Mouse (Mus musculus): ENCODE results near the gene Pigw. TPM values are rescaled to one million over a fixed set of nuclear protein-coding genes. Genes with fewer than 3 reads are reported as not detected.
"Not testable (repeated sequence)": the region's sequence is repeated elsewhere in the genome, so short reads cannot be mapped to it uniquely, and the experiment has no call there.

The Pigw gene
- total RNA-seq, 2 experiments from 2014 or later: 7.1 to 7.9 TPM

GRCm38 (mm10) chr11:84882346-84882745 is 2.3 kb upstream of the Pigw start:
- intact Hi-C loops (cut with DNase I): no loop called here
- no peak for DNase-seq (ENCODE audit: low spot score in 2 of 2)

GRCm38 (mm10) chr11:84880971-84881370 is 886 bp upstream of the Pigw start:
- no peak for DNase-seq (ENCODE audit: low spot score in 2 of 2)
- intact Hi-C loops (cut with DNase I): loop anchor here (2.0 kb wide), 1 partner anchor 36 kb away; the partner anchor contains the start of gene Znhit3

- peak in 1 of 2 experiments; percentile 29 for DNase-seq (ENCODE audit: low spot score in 2 of 2)
- intact Hi-C loops (cut with DNase I): loop anchor here (2.0 kb wide), 1 partner anchor 36 kb away; the partner anchor contains the start of gene Znhit3
Observed at GRCm38 (mm10) chr11:84880465-84880961, 428 bp upstream of the Pigw start.

- no peak for DNase-seq (ENCODE audit: low spot score in 2 of 2)
- intact Hi-C loops (cut with DNase I): no loop called here
Observed at GRCm38 (mm10) chr11:84879007-84879771, 896 bp downstream of the Pigw start.

DNA sequence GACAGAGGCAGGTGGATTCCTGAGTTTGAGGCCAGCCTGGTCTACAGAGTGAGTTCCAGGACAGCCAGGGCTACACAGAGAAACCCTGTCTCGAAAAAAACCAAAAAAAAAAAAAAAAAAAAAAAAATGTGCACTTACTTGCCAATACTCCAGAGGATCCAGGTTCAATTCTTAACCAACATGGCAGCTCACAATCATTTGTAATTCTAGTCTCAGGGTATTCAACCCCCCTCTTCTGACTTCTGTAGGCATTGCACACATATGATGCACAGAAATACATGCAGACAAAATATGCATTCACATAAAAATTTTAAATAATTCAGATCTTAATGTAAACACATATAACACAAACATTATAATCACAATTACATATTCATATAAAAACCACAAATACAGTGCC is 4.1 kb downstream of the Pigw start:
- DNase-seq (ENCODE audit: low spot score in 2 of 2); intact Hi-C loops (cut with DNase I): not testable (repeated sequence)

DNA sequence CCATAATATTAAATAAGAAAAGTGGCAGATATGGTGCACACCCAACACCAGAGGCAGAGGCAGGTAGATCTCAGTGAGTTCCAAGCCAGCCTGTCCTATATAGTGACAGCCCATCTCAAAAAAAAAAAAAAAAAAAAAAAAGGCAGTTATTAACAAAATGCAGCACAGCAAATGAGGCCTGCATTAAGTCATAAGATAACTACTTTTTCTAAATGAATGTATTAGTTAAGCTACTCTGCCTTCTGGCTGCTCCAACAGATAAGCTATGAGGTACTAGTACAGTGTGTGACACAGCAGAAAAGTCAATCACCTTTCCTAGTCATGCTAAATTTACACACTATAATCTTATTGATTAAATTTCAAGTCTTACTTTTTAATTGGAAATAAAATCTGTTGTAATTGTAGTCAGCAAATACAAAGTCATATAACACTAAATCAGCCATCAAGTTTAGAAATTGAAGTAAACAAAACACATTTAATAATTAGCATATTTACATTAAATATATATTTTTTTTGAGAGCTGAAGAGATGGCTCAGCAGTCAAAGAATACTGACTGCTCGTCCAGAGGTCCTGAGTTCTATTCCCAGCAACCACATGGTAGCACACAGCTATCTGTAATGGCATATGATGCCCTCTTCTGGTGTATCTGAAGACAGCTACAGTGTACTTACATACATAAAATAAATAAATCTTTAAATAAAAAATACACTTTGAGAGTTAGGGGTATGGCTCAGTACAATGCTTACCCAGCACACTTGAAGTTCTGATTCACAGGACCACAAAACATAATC is 6.8 kb downstream of the Pigw start:
- intact Hi-C loops (cut with DNase I): loop anchor here (5.0 kb wide), 1 partner anchor 269 kb away; the partner anchor contains the start of gene Usp32
- DNase-seq (ENCODE audit: low spot score in 2 of 2): no peak

GRCm38 (mm10) chr11:84871548-84872069 is 8.5 kb downstream of the Pigw start:
- no peak for DNase-seq (ENCODE audit: low spot score in 2 of 2)
- intact Hi-C loops (cut with DNase I): loop anchor here (5.0 kb wide), 1 partner anchor 271 kb away; the partner anchor contains the start of gene Usp32

GRCm38 (mm10) chr11:84871046-84871445 is 9.0 kb downstream of the Pigw start:
- no peak for DNase-seq (ENCODE audit: low spot score in 2 of 2)
- intact Hi-C loops (cut with DNase I): loop anchor here (5.0 kb wide), 1 partner anchor 271 kb away; the partner anchor contains the start of gene Usp32

DNA sequence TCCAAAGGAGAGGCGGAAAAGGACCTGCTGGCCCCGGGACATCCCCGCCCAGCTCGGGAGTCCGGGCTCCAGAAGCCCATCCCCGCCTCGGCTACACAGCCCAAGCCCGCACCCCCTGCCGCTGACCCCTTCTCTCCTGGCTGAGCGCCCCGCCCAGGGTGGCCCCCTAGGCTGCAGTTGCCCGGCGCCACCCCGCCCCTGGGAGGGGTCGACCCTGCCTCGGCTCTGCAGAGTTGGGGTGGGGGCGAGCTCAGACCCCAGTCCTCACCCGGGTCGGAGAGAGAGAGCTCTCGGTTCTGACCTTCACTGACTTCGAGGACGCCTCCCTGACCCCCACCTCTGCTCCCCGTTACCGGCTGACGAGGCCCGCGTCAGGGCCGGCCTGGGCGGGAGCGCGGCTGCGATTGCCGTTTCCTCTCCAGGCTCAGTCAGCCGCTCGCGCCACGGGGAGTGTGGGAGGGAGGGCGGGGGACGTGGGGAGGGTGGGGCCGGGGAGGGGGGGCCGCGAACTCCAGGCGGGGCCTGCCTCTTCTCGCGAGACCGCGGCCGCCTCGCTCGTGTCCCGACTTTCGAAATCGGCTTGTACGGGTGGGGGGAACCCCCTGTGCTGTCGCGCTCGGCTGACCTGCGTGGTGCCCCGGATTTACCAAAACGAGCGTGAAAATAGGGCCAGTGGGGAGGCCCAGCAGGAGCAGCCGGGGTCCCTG is 9.6 kb downstream of the Pigw start, which contains the start of gene Ggnbp2:
Ggnbp2 (minus strand) TSS at position 481 of the 707 bp plus-strand sequence.
- DNase-seq (ENCODE audit: low spot score in 2 of 2): peak; percentile 89 to 92
- intact Hi-C loops (cut with DNase I): loop anchor here (5.0 kb wide), 1 partner anchor 272 kb away; the partner anchor contains the start of gene Usp32

DNA sequence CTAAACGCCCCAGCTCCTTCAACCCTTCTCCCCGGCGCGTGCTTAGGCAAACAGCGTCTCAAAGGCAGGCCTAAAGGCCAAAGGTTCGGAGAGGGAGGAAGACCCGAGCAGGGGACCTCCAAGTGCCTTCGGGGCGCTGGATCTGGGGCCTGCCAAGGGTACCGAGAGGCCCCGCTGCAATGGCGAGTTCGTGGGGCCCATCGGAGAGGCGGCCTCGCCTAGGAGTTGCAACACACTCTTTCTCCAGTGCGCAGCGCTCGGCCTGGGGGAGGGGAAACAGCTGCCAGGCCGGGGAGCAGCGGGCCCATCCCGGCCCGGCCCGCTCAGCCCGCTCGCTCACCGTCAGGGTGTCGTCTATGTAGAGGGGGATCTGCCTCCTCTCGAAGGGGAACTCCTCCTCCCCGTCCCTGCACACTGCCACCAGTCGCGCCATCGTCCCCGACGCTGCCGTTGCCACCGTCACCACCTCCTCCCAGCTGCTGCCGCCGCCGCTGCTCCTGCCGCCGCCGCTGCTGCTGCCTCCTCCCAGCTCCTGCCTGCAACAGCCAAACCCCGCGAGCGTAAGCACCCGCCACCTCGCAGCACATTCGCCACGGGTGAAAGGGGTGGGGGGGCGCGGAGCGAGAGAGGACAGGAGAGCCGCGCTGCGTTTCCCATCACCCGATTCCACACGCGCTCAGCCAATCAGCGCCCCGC is 10.4 kb downstream of the Pigw start:
- DNase-seq (ENCODE audit: low spot score in 2 of 2): peak; percentile 91 to 93
- intact Hi-C loops (cut with DNase I): loop anchor here (5.0 kb wide), 2 partner anchors 37 to 273 kb away; partner anchors contain the start of gene Usp32

- intact Hi-C loops (cut with DNase I): loop anchor here (5.0 kb wide), 1 partner anchor 37 kb away; no protein-coding TSS in a partner anchor
- no peak for DNase-seq (ENCODE audit: low spot score in 2 of 2)
Observed at GRCm38 (mm10) chr11:84868786-84869259, 11.3 kb downstream of the Pigw start.

GRCm38 (mm10) chr11:84867586-84867985 is 12.5 kb downstream of the Pigw start:
- intact Hi-C loops (cut with DNase I): loop anchor here (5.0 kb wide), 1 partner anchor 35 kb away; no protein-coding TSS in a partner anchor
- DNase-seq (ENCODE audit: low spot score in 2 of 2): no peak

DNA sequence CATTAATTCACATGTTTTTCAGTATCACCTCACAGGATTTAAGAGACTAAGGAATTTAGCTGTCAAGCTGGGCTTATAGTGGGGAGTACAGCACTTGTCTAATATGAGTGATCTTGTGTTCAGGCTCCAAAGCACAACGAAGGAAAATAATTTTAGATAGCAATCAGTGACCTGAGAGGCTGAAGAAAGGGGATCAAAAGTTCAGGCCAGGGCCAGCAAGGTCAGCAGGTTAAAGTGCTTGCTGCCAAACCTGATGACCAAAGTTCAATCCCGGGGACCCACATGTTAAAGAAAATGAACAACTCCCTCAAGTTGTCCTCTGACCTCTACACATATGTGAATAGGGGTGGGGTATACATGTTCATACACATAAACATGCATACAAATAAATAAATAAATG is 14.8 kb downstream of the Pigw start:
- no peak for DNase-seq (ENCODE audit: low spot score in 2 of 2)
- intact Hi-C loops (cut with DNase I): loop anchor here (5.0 kb wide), 1 partner anchor 33 kb away; no protein-coding TSS in a partner anchor

GRCm38 (mm10) chr11:84855285-84855684 is 24.8 kb downstream of the Pigw start:
- intact Hi-C loops (cut with DNase I): no loop called here
- DNase-seq (ENCODE audit: low spot score in 2 of 2): no peak

DNA sequence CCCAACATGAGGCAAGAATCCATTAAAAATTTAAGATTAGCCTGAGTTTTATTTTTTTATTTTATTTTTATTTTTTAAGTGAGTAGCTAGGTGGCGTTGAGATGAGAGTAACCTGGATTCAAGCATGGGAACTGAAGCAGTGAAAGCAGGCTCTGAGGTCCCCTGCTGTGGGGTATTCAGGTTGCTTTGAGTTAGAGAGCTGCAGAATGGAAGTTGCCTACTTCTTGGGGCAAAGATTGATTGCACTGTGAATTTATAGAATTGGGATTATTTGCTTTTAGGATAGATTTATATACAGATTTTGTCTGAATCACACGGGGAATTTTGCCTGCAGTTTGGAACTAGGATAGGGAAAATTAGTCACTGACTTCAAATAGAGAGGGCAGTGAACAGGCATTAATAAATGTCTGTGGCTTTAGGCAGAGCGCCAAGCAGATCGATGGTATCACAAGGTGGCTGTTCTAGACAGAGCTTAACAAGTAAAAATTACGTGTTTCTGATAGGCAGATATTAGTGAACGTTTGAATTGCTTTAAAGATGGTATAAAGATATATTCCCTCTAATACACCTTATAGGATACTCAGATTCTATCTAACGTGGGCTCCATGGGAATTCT is 32.5 kb downstream of the Pigw start:
- no peak for DNase-seq (ENCODE audit: low spot score in 2 of 2)
- intact Hi-C loops (cut with DNase I): no loop called here

DNA sequence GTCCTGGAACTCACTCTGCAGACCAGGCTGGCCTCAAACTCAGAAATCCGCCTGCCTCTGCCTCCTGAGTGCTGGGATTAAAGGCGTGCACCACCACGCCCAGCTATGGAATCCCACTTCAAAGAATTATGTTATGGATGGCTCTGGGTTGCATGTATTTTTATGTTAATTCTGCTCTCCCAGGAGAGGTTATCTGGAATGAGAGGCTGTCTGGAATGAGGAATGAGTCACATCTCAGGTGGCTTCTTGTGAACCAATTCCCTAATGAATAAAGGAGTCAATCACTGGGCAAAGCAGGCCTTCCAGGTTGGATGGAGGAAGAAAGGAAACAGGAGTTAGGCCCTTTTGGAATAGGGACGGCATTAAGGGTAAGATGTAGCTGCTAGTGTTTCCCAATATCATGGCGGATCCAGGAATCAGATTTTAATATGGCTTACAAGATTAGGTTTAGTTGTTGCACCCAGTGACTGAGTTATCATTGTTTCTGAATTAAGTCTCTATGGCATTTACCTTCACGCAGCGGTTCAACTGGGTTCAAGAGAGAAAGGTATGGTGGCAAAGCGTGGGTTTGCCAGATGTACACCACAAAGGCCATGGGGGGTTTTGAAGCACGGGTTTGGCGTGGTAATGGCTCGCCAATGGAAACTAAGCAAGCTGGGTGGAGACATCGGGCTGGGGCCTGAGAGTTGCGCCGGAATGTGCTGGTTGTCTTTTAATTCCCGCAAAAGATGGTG is 33.2 kb downstream of the Pigw start:
- DNase-seq (ENCODE audit: low spot score in 2 of 2): no peak
- intact Hi-C loops (cut with DNase I): no loop called here

DNA sequence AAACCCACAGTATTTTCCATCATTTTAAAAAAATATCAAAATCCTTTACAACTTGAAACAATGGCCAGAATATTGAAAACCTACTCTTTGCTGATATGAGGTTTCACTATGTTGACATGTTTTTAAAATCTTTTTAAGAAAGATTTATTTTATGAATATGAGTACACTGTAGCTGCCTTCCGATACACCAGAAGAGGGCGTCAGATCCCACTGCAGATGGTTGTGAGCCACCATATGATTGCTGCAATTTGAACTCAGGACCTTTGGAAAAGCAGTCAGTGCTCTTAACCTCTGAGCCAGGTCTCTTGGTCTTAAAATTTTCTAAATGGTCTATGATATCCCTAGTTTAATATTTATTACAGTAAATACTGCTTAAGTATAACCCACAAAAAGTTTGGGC is 40.8 kb downstream of the Pigw start:
- intact Hi-C loops (cut with DNase I): no loop called here
- no peak for DNase-seq (ENCODE audit: low spot score in 2 of 2)

Measured in left cerebral cortex, postnatal 36 days (tissue).